Mouse (Mus musculus) forebrain, embryonic 11.5 days (tissue): ENCODE measurements around the gene Kif1bp. TPM values are rescaled to one million over a fixed set of nuclear protein-coding genes. Genes with fewer than 3 reads are reported as not detected.

Experiments used
- ATAC-seq: fragments of 200-750 bp; cut with Nextera tagmentation; replicated peaks from 2 replicates; pipeline ENCODE4 v1.8.0; 2017; ENCODE audit warnings: moderate TSS enrichment; ENCODE audit not compliant: low FRiP score
- DNase-seq: peaks from one replicate; pipeline ENCODE4 v3.0.0-alpha.2; 2017; ENCODE audit warnings: low spot score
- H3K27ac ChIP-seq: fragments of 300-500 bp; sonication (generic); 2 replicates; pipeline ENCODE4 v1.5.1; 2014; ENCODE audit warnings: low read depth, low read length
- H3K27me3 ChIP-seq: fragments of 300-500 bp; sonication (generic); 2 replicates; pipeline ENCODE4 v1.6.1; 2014; ENCODE audit warnings: mild to moderate bottlenecking, low read length, mixed read lengths; ENCODE audit not compliant: control insufficient read depth, insufficient read depth
- H3K36me3 ChIP-seq: fragments of 300-500 bp; sonication (generic); 2 replicates; pipeline ENCODE4 v1.6.1; 2014; ENCODE audit warnings: mild to moderate bottlenecking, low read length, moderate library complexity, mixed read lengths; ENCODE audit not compliant: control insufficient read depth, insufficient read depth
- H3K4me1 ChIP-seq: fragments of 300-500 bp; sonication (generic); replicated peaks from 2 replicates; pipeline ENCODE4 v1.6.1; 2014; ENCODE audit warnings: low read length, mixed read lengths; ENCODE audit not compliant: control insufficient read depth, insufficient read depth
- H3K4me2 ChIP-seq: fragments of 300-500 bp; sonication (generic); 2 replicates; pipeline ENCODE4 v1.6.1; 2014; ENCODE audit warnings: low read depth, mild to moderate bottlenecking, low read length, moderate library complexity, mixed read lengths; ENCODE audit not compliant: severe bottlenecking
- H3K4me3 ChIP-seq: fragments of 300-500 bp; sonication (generic); 2 replicates; pipeline ENCODE4 v1.5.1; 2014; ENCODE audit warnings: low read depth, low read length
- H3K9ac ChIP-seq: fragments of 300-500 bp; sonication (generic); 2 replicates; pipeline ENCODE4 v1.6.1; 2014; ENCODE audit warnings: low read length
- H3K9me3 ChIP-seq: fragments of 300-500 bp; sonication (generic); 2 replicates; pipeline ENCODE4 v1.6.1; 2016; ENCODE audit warnings: low read length, mixed read lengths; ENCODE audit not compliant: control insufficient read depth
- WGBS: fragments of 180-500 bp; shearing (Covaris S2); extraction: QIAGEN DNeasy Blood & Tissue Kit; methylation state at CpG from one replicate; pipeline ENCODE4 v1.1.7; 2014; 5-methylcytosine and 5-hydroxymethylcytosine counted together
- polyA plus RNA-seq: library from polyadenylated mRNA; unstranded; fragments of >200 nt; fragmentation: Nextera tagmentation; extraction: Ambion mirVana; gene quantifications from 2 replicates; pipeline ENCODE4 v1.2.1, GENCODE M21; 2014

Gene Kif1bp
- polyA plus RNA-seq, 1 experiment from 2014 or later: 50.5 TPM

DNA sequence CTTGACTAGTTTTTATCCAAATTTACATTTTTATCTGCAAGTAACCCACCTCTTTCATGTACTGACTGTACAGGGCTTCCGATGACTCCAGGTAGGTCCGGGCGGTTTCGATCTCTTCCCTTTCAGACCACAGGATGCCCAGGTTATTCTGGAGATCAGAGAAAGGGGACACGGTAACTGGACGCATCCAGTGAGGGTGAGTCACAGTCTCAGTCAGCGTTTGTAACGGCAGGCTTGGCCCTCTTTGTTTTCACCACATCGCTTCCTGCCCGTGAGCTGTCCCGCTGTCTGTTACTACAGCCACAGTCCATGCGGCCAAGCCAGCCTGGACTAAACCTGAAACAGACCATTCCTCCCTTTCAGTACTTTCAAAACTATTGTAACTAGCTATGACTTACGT lies 3.3 kb downstream of the Kif1bp start:
- ATAC-seq: no peak
- no peak overlapping the region for H3K27ac ChIP-seq
- H3K4me3 ChIP-seq: no peak overlapping the region
- peaks cover 2% of the 10 kb centered on the region; the same call in 1 of the 2 replicates for H3K4me1 ChIP-seq
- no peaks in the 10 kb centered on the region for H3K27me3 ChIP-seq
- H3K9me3 ChIP-seq: no peaks in the 10 kb centered on the region
- H3K9ac ChIP-seq: no peak overlapping the region
- DNase-seq: no peak
- H3K4me2 ChIP-seq: no peak overlapping the region
- H3K36me3 ChIP-seq: no peaks in the 10 kb centered on the region
- 94% methylated on average over 13 of the region's 13 CpGs for WGBS

DNA sequence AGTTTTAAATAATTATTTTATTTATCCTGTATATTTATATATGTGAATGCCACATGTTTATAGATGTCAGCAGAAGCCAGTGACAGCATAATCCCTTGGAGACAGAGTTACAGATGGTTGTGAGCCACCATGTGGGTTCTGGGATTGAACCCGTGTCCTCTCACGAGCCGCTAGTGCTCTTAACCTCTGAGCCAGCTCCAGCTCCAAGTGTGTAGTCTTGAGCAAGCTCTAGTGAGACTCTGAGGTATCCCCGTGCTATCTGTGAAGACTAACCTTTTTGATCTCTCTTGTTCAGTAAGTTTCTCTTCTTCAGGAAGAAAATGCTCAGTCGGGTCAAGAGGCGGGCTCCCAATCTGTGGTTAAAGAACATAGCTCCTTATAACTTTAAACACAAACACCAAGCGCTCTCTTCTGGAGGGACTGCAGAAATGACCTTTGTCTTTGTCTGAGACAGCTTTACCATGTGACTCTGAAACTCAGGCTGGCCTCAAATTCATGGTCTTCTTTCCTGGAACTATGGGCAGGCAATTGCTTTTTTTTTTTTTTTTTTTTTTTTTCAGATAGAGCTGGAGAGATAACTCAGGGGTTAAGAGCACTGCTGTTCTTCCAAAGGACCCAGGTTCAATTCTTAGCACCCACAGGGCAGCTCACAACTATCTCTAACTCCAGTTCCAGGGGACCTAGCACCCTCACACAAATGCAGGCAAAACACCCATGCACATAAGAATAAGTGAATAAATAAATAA lies 8.0 kb downstream of the Kif1bp start:
- Histone ChIP-seq H3K27me3 (no peaks in the 10 kb centered on the region), H3K27ac (no peak overlapping the region), H3K9me3 (no peaks in the 10 kb centered on the region), H3K4me3 (no peak overlapping the region), H3K36me3 (peaks cover 5% of the 10 kb centered on the region), H3K4me1 (no peaks in the 10 kb centered on the region), H3K4me2 (no peak overlapping the region), H3K9ac (no peak overlapping the region)
- DNase-seq (no peak), ATAC-seq (no peak)
- WGBS: 97% methylated on average over 7 of the region's 7 CpGs

DNA sequence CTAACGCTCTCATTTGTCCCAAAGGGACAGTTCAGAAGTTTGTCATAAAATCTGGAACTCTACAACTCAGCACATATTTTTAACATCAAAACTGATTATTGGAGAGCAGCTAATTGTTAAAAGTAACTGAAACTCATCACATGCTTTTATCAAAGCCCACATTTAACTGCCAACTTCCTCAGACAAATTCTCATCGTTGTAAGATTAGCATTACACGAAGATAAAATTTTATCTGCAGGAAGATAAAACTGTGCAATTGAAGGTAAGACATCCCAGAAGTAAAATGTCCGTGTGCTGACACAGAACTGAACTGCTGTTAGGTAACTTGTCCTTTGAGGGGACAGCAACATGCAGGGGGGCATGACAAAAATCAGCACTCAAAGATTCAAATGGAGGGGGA lies 9.4 kb downstream of the Kif1bp start:
- Histone ChIP-seq H3K4me3 (no peak overlapping the region), H3K27me3 (no peaks in the 10 kb centered on the region), H3K36me3 (peaks cover 5% of the 10 kb centered on the region), H3K9ac (no peak overlapping the region), H3K27ac (no peak overlapping the region), H3K9me3 (no peaks in the 10 kb centered on the region), H3K4me2 (no peak overlapping the region), H3K4me1 (no peaks in the 10 kb centered on the region)
- DNase-seq (no peak), ATAC-seq (no peak)
- 92% methylated on average over 4 of the region's 4 CpGs for WGBS

- Histone ChIP-seq H3K9me3 (no peaks in the 10 kb centered on the region), H3K4me3 (no peak overlapping the region), H3K4me1 (no peaks in the 10 kb centered on the region), H3K4me2 (no peak overlapping the region), H3K36me3 (peaks cover 4% of the 10 kb centered on the region; the same call in 1 of the 2 replicates), H3K9ac (no peak overlapping the region), H3K27me3 (no peaks in the 10 kb centered on the region), H3K27ac (no peak overlapping the region)
- ATAC-seq (no peak), DNase-seq (no peak)
- 68% methylated on average over 1 of the region's 1 CpGs for WGBS
These were observed 20.5 kb downstream of the Kif1bp start for GRCm38 (mm10) chr10:62557736-62558135.

GRCm38 (mm10) chr10:62556558-62556901 lies 21.7 kb downstream of the Kif1bp start:
- no peak overlapping the region for H3K4me2 ChIP-seq
- no peaks in the 10 kb centered on the region for H3K27me3 ChIP-seq
- DNase-seq: no peak
- H3K9me3 ChIP-seq: no peaks in the 10 kb centered on the region
- no peak for ATAC-seq
- no peak overlapping the region for H3K9ac ChIP-seq
- WGBS: 94% methylated on average over 6 of the region's 6 CpGs
- no peaks in the 10 kb centered on the region for H3K4me1 ChIP-seq
- no peak overlapping the region for H3K27ac ChIP-seq
- peaks cover 4% of the 10 kb centered on the region; the same call in 1 of the 2 replicates for H3K36me3 ChIP-seq
- H3K4me3 ChIP-seq: no peak overlapping the region

- Histone ChIP-seq H3K27me3 (no peaks in the 10 kb centered on the region), H3K27ac (no peak overlapping the region), H3K36me3 (peaks cover 4% of the 10 kb centered on the region; the same call in 1 of the 2 replicates), H3K9me3 (no peaks in the 10 kb centered on the region), H3K4me3 (no peak overlapping the region), H3K9ac (no peak overlapping the region), H3K4me1 (no peaks in the 10 kb centered on the region), H3K4me2 (no peak overlapping the region)
- no peak for ATAC-seq
- WGBS: 73% methylated on average over 11 of the region's 11 CpGs
- no peak for DNase-seq
These were observed 22.3 kb downstream of the Kif1bp start for GRCm38 (mm10) chr10:62555705-62556557.

GRCm38 (mm10) chr10:62553611-62554091 lies 24.6 kb downstream of the Kif1bp start:
- DNase-seq (no peak), ATAC-seq (no peak)
- Histone ChIP-seq H3K4me1 (no peaks in the 10 kb centered on the region), H3K4me2 (no peak overlapping the region), H3K9ac (no peak overlapping the region), H3K36me3 (no peaks in the 10 kb centered on the region), H3K27ac (no peak overlapping the region), H3K27me3 (no peaks in the 10 kb centered on the region), H3K9me3 (no peaks in the 10 kb centered on the region), H3K4me3 (no peak overlapping the region)
- 91% methylated on average over 12 of the region's 12 CpGs for WGBS

- Histone ChIP-seq H3K9me3 (no peaks in the 10 kb centered on the region), H3K27ac (no peak overlapping the region), H3K27me3 (no peaks in the 10 kb centered on the region), H3K4me1 (no peaks in the 10 kb centered on the region), H3K36me3 (no peaks in the 10 kb centered on the region), H3K4me2 (no peak overlapping the region), H3K9ac (no peak overlapping the region), H3K4me3 (no peak overlapping the region)
- no peak for DNase-seq
- 82% methylated on average over 7 of the region's 7 CpGs for WGBS
- ATAC-seq: no peak
These were observed 27.4 kb downstream of the Kif1bp start for GRCm38 (mm10) chr10:62550787-62551300.
